Mouse (Mus musculus) neural tube, embryonic 11.5 days (tissue): ENCODE measurements around the gene Tmsb15b2. TPM values are rescaled to one million over a fixed set of nuclear protein-coding genes. Genes with fewer than 3 reads are reported as not detected.
A peak's percentile ranks its signal among the peaks of the same experiment; 100 is the strongest.
"Not testable (repeated sequence)": the region's sequence is repeated elsewhere in the genome, so short reads cannot be mapped to it uniquely, and the experiment has no call there.

Source experiments
- ATAC-seq: fragments of 200-750 bp; cut with Nextera tagmentation; 2 replicates; pipeline ENCODE4 v1.8.0; 2017; ENCODE audit warnings: moderate number of reproducible peaks, mild to moderate bottlenecking, moderate TSS enrichment, moderate library complexity; ENCODE audit not compliant: insufficient read depth, low FRiP score, low TSS enrichment
- DNase-seq: peaks from one replicate; pipeline ENCODE4 v3.0.0-alpha.2; 2015; ENCODE audit warnings: low spot score
- H3K27ac ChIP-seq: fragments of 300-500 bp; sonication (generic); 2 replicates; pipeline ENCODE4 v1.5.1; 2014; ENCODE audit warnings: low read depth, mild to moderate bottlenecking, low read length
- H3K27me3 ChIP-seq: fragments of 300-500 bp; sonication (generic); 2 replicates; pipeline ENCODE4 v1.6.1; 2014; ENCODE audit warnings: mild to moderate bottlenecking, low read length, mixed read lengths; ENCODE audit not compliant: control insufficient read depth, insufficient read depth
- H3K36me3 ChIP-seq: fragments of 300-500 bp; sonication (generic); 2 replicates; pipeline ENCODE4 v1.6.1; 2014; ENCODE audit warnings: mild to moderate bottlenecking, low read length, moderate library complexity, mixed read lengths; ENCODE audit not compliant: control insufficient read depth, insufficient read depth
- H3K4me1 ChIP-seq: fragments of 300-500 bp; sonication (generic); 2 replicates; pipeline ENCODE4 v1.6.1; 2014; ENCODE audit warnings: low read length, mixed read lengths; ENCODE audit not compliant: control insufficient read depth, insufficient read depth
- H3K4me2 ChIP-seq: fragments of 300-500 bp; sonication (generic); 2 replicates; pipeline ENCODE4 v1.6.1; 2014; ENCODE audit warnings: low read depth, mild to moderate bottlenecking, moderate library complexity
- H3K4me3 ChIP-seq: fragments of 300-500 bp; sonication (generic); 2 replicates; pipeline ENCODE4 v1.5.1; 2014; ENCODE audit warnings: low read depth, low read length
- H3K9ac ChIP-seq: fragments of 300-500 bp; sonication (generic); 2 replicates; pipeline ENCODE4 v1.6.1; 2014; ENCODE audit warnings: mild to moderate bottlenecking, low read length
- H3K9me3 ChIP-seq: fragments of 300-500 bp; sonication (generic); 2 replicates; pipeline ENCODE4 v1.6.1; 2016; ENCODE audit warnings: low read length; ENCODE audit not compliant: control insufficient read depth
- WGBS: fragments of 180-500 bp; shearing (Covaris S2); extraction: QIAGEN DNeasy Blood & Tissue Kit; methylation state at CpG from one replicate; pipeline ENCODE4 v1.1.7; 2014; 5-methylcytosine and 5-hydroxymethylcytosine counted together
- polyA plus RNA-seq: library from polyadenylated mRNA; unstranded; fragments of >200 nt; fragmentation: Nextera tagmentation; extraction: Ambion mirVana; gene quantifications from 2 replicates; pipeline ENCODE4 v1.2.1, GENCODE M21; 2014

Tmsb15b2 gene
- polyA plus RNA-seq: 54.1 and 56.2 TPM in 2 replicates

DNA sequence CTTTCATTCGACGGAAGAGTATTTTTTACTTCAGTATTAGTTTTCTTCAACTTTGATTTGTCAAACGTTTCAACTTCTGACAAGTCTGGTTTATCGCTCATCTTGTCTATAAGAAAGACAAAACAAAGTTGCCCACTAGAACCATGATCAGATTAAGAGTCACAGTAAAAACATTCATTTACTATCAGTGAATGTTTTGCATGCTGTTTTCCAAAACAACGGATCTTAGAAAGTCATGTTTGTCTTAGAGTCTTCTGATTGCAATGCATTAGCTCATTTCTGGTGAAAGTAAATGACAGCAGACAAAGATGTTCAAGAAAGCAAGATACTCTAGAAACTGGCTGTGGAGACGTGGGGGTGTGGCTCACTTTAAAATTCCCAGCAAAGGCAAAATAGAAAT is at the start of gene Tmsb15b2:
TSS of gene Tmsb15b2 (minus strand) at position 101 of the 400 bp plus-strand sequence.
- H3K4me3 ChIP-seq: peak within 1 kb of the TSS; percentile 34
- WGBS: 84% methylated on average over 6 of the region's 6 CpGs
- H3K27me3 ChIP-seq: not testable (repeated sequence)

GRCm38 (mm10) chrX:137019310-137019709 is 44.0 kb upstream of the Tmsb15b2 start:
- no peaks in the 10 kb centered on the region for H3K27me3 ChIP-seq
- 33% methylated on average over 1 of the region's 1 CpGs for WGBS
- no peak overlapping the region for H3K9ac ChIP-seq
- no peak overlapping the region for H3K27ac ChIP-seq
- no peaks in the 10 kb centered on the region for H3K4me1 ChIP-seq
- no peaks in the 10 kb centered on the region for H3K9me3 ChIP-seq
- no peaks in the 10 kb centered on the region for H3K36me3 ChIP-seq
- ATAC-seq: no peak
- H3K4me3 ChIP-seq: no peak overlapping the region
- no peak overlapping the region for H3K4me2 ChIP-seq
- peak; percentile 60 for DNase-seq

More for the DNA sequence above, at the start of gene Tmsb15b2:
- H3K27ac ChIP-seq, DNase-seq, H3K36me3 ChIP-seq, ATAC-seq, H3K9me3 ChIP-seq, H3K9ac ChIP-seq, H3K4me1 ChIP-seq: not testable (repeated sequence)
- peak within 1 kb of the TSS; percentile 41 for H3K4me2 ChIP-seq

GRCm38 (mm10) chrX:137017668-137018067 is 42.4 kb upstream of the Tmsb15b2 start:
- Histone ChIP-seq H3K27ac (no peak overlapping the region), H3K9me3 (no peaks in the 10 kb centered on the region), H3K4me1 (no peaks in the 10 kb centered on the region), H3K27me3 (no peaks in the 10 kb centered on the region), H3K4me2 (no peak overlapping the region), H3K36me3 (no peaks in the 10 kb centered on the region), H3K9ac (no peak overlapping the region), H3K4me3 (no peak overlapping the region)
- 83% methylated on average over 1 of the region's 1 CpGs for WGBS
- DNase-seq (no peak), ATAC-seq (no peak)

GRCm38 (mm10) chrX:137015099-137015709 is 39.9 kb upstream of the Tmsb15b2 start:
- Histone ChIP-seq H3K4me3 (no peak overlapping the region), H3K9ac (no peak overlapping the region), H3K4me1 (no peaks in the 10 kb centered on the region), H3K36me3 (no peaks in the 10 kb centered on the region), H3K27ac (no peak overlapping the region), H3K4me2 (no peak overlapping the region), H3K27me3 (no peaks in the 10 kb centered on the region), H3K9me3 (no peaks in the 10 kb centered on the region)
- DNase-seq: peak; percentile 38
- no peak for ATAC-seq
- WGBS: 57% methylated on average over 6 of the region's 6 CpGs

- Histone ChIP-seq H3K27me3 (0 out of 2 replicates have a peak, but pooled peaks cover 2% of the 10 kb centered on the region), H3K4me2 (no peak overlapping the region)
- 93% methylated on average over 2 of the region's 2 CpGs for whole genome bisulfite sequencing
Observed at GRCm38 (mm10) chrX:136996256-136996655, 21.0 kb upstream of the Tmsb15b2 start.

GRCm38 (mm10) chrX:136993641-136994040 is 18.3 kb upstream of the Tmsb15b2 start:
- DNase-seq: peak; percentile 27
- Histone ChIP-seq H3K4me3 (peak overlapping the region; percentile 32), H3K27ac (no peak overlapping the region), H3K36me3 (no peaks in the 10 kb centered on the region), H3K27me3 (0 out of 2 replicates have a peak, but pooled peaks cover 2% of the 10 kb centered on the region), H3K4me2 (peak overlapping the region; percentile 47), H3K4me1 (no peaks in the 10 kb centered on the region), H3K9ac (peak overlapping the region; percentile 46), H3K9me3 (no peaks in the 10 kb centered on the region)
- no peak for ATAC-seq
- WGBS: 33% methylated on average over 14 of the region's 14 CpGs

More at GRCm38 (mm10) chrX:136996256-136996655, 21.0 kb upstream of the Tmsb15b2 start:
- Histone ChIP-seq H3K9me3 (no peaks in the 10 kb centered on the region), H3K9ac (no peak overlapping the region), H3K36me3 (no peaks in the 10 kb centered on the region), H3K27ac (no peak overlapping the region), H3K4me1 (no peaks in the 10 kb centered on the region), H3K4me3 (no peak overlapping the region)
- ATAC-seq: no peak
- no peak for DNase-seq

DNA sequence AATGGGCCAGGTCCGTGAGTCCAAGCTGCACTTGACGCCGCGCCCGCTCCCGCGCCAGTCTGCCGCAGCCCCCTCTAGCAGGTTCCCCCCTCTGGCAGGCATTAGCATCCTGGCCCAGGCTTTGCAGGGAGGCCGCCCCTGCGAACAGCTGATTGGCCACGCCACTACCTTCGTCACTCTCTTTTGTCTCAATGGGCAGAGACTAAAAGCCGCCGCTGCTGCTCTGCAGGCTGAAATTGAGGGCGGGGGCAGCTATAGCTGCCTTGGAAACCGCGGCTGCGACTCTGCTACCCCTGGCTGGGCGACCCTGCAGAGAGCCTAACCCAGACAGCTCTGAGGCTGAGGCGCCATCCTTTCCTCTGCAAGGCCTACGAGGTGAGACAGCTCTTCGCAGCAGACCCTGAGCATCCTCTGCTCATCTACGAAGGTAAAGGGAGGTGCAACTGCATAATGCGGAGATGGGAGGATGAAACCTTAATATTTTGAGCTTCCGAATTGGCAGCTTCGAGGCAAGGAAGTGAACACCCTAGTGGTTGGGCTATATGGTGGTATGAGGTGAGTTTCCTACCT is 17.8 kb upstream of the Tmsb15b2 start, which contains the start of gene Zcchc18:
TSS of gene Zcchc18 (plus strand) at position 178 of the 570 bp plus-strand sequence.
- 0 out of 2 replicates have a peak within 1 kb of the TSS, but pooled peaks have one; percentile 27 for H3K27ac ChIP-seq
- ATAC-seq (peak; percentile 100), DNase-seq (peak; percentile 85)
- 0 out of 2 replicates have a peak, but pooled peaks cover 2% of the 10 kb centered on the region for H3K27me3 ChIP-seq
- H3K4me1 ChIP-seq: no peaks in the 10 kb centered on the region
- peak within 1 kb of the TSS; percentile 32 for H3K4me3 ChIP-seq
- 20% methylated on average over 26 of the region's 26 CpGs for WGBS
- no peaks in the 10 kb centered on the region for H3K36me3 ChIP-seq
- H3K9me3 ChIP-seq: no peaks in the 10 kb centered on the region
- H3K4me2 ChIP-seq: peak within 1 kb of the TSS; percentile 47
- peak within 1 kb of the TSS; percentile 46 for H3K9ac ChIP-seq

- H3K4me3 ChIP-seq: peak overlapping the region; percentile 32
- peak overlapping the region; percentile 47 for H3K4me2 ChIP-seq
- H3K9me3 ChIP-seq: no peaks in the 10 kb centered on the region
- H3K4me1 ChIP-seq: no peaks in the 10 kb centered on the region
- H3K36me3 ChIP-seq: no peaks in the 10 kb centered on the region
- ATAC-seq (peak; percentile 56), DNase-seq (no peak)
- H3K9ac ChIP-seq: peak overlapping the region; percentile 44
- H3K27ac ChIP-seq: 0 out of 2 replicates have a peak overlapping the region, but pooled peaks have one; percentile 27
- WGBS: 21% methylated on average over 19 of the region's 19 CpGs
- H3K27me3 ChIP-seq: 0 out of 2 replicates have a peak, but pooled peaks cover 2% of the 10 kb centered on the region
Observed at GRCm38 (mm10) chrX:136992191-136992965, 17.1 kb upstream of the Tmsb15b2 start.
